Mouse (Mus musculus) MEL (cell line): ENCODE measurements around the gene Adamts15. TPM values are rescaled to one million over a fixed set of nuclear protein-coding genes. Genes with fewer than 3 reads are reported as not detected.

Source experiments
- DNase-seq: peaks from one replicate; pipeline ENCODE4 v3.0.0; 2011; ENCODE audit warnings: low read depth, low spot score
- H3K27ac ChIP-seq: 2 replicates; pipeline ENCODE4 v1.5.1; 2012; ENCODE audit warnings: low read depth, mild to moderate bottlenecking, control low read depth, low read length, moderate library complexity; ENCODE audit not compliant: control insufficient read depth
- H3K27me3 ChIP-seq, 2 experiments: fragments of 150-350 bp in 1 of 2; sonication (generic) in 1 of 2; 2 replicates each; pipeline ENCODE4 v1.6.1; 2012; ENCODE audit warnings: low read length in 2 of 2, mild to moderate bottlenecking in 2 of 2, improper control_type of control experiment in 1 of 2, moderate library complexity in 1 of 2; ENCODE audit not compliant: insufficient read depth in 2 of 2, control insufficient read depth in 1 of 2
- H3K36me3 ChIP-seq, 2 experiments: 2 replicates each; pipeline ENCODE4 v1.6.1; 2012 to 2014; ENCODE audit warnings: low read length in 2 of 2, improper control_type of control experiment in 1 of 2, inconsistent platforms in 1 of 2, mild to moderate bottlenecking in 1 of 2; ENCODE audit not compliant: insufficient read depth in 2 of 2, control insufficient read depth in 1 of 2
- H3K4me1 ChIP-seq, 2 experiments: fragments of 150-350 bp in 1 of 2; sonication (generic) in 1 of 2; 2 replicates each; pipeline ENCODE4 v1.6.1; 2012; ENCODE audit warnings: low read length in 2 of 2, improper control_type of control experiment in 1 of 2, mild to moderate bottlenecking in 1 of 2; ENCODE audit not compliant: insufficient read depth in 2 of 2, control insufficient read depth in 1 of 2
- H3K4me3 ChIP-seq, 2 experiments: fragments of 150-350 bp in 1 of 2; sonication (generic) in 1 of 2; 2 replicates each; pipeline ENCODE4 v1.5.1; 2012; ENCODE audit warnings: low read depth in 2 of 2, low read length in 2 of 2, mild to moderate bottlenecking in 2 of 2, moderate library complexity in 2 of 2, control low read depth in 1 of 2, improper control_type of control experiment in 1 of 2; ENCODE audit not compliant: control insufficient read depth in 1 of 2, insufficient read depth in 1 of 2
- H3K79me2 ChIP-seq: 2 replicates; pipeline ENCODE4 v1.6.1; 2012; ENCODE audit warnings: mild to moderate bottlenecking, low read length, moderate library complexity; ENCODE audit not compliant: control insufficient read depth, poor library complexity, insufficient read depth
- H3K9ac ChIP-seq: 2 replicates; pipeline ENCODE4 v1.6.1; 2012; ENCODE audit warnings: low read depth, mild to moderate bottlenecking, control low read depth, low read length, moderate library complexity; ENCODE audit not compliant: control insufficient read depth, poor library complexity, severe bottlenecking
- H3K9me3 ChIP-seq: fragments of 150-350 bp; sonication (generic); replicated peaks from 2 replicates; pipeline ENCODE4 v1.6.1; 2012; ENCODE audit warnings: mild to moderate bottlenecking, low read length, improper control_type of control experiment, moderate library complexity; ENCODE audit not compliant: insufficient read depth
- E2F4 ChIP-seq: IDR thresholded peaks from 2 replicates; pipeline ENCODE4 v1.6.1; 2011; ENCODE audit warnings: low read depth, low read length, improper control_type of control experiment, borderline replicate concordance
- GABPA ChIP-seq: IDR thresholded peaks from 2 replicates; pipeline ENCODE4 v1.6.1; 2012; ENCODE audit warnings: low read depth, mild to moderate bottlenecking, inconsistent platforms, low read length, improper control_type of control experiment, moderate library complexity
- GATA1 ChIP-seq: IDR thresholded peaks from 2 replicates; pipeline ENCODE4 v1.6.1; 2011; ENCODE audit warnings: low read depth, low read length, improper control_type of control experiment
- KAT2A ChIP-seq: conservative IDR thresholded peaks from 2 replicates; pipeline ENCODE4 v1.6.1; 2012; ENCODE audit warnings: low read depth, low read length, improper control_type of control experiment, inconsistent platforms
- MAFK ChIP-seq: IDR thresholded peaks from 2 replicates; pipeline ENCODE4 v1.6.1; 2011; ENCODE audit warnings: low read depth, mild to moderate bottlenecking, low read length, improper control_type of control experiment, borderline replicate concordance
- MAZ ChIP-seq: IDR thresholded peaks from 2 replicates; pipeline ENCODE4 v1.6.1; 2012; ENCODE audit warnings: low read depth, mild to moderate bottlenecking, inconsistent platforms, low read length, improper control_type of control experiment
- MYC ChIP-seq: IDR thresholded peaks from 2 replicates; pipeline ENCODE4 v1.6.1; 2011; ENCODE audit warnings: low read depth, mild to moderate bottlenecking, low read length, improper control_type of control experiment, moderate library complexity
- POLR2AphosphoS2 ChIP-seq: IDR thresholded peaks from 2 replicates; pipeline ENCODE4 v1.6.1; 2011; ENCODE audit warnings: low read length, improper control_type of control experiment
- POLR2AphosphoS5 ChIP-seq: IDR thresholded peaks from 2 replicates; pipeline ENCODE4 v1.6.1; 2012; ENCODE audit warnings: low read depth, borderline replicate concordance, mild to moderate bottlenecking, inconsistent platforms, low read length, moderate library complexity, mixed read lengths
- RAD21 ChIP-seq: IDR thresholded peaks from 2 replicates; pipeline ENCODE4 v1.6.1; 2011; ENCODE audit warnings: mild to moderate bottlenecking, low read depth, low read length, improper control_type of control experiment
- RCOR1 ChIP-seq: IDR thresholded peaks from 2 replicates; pipeline ENCODE4 v1.6.1; 2012; ENCODE audit warnings: low read depth, mild to moderate bottlenecking, inconsistent platforms, low read length, improper control_type of control experiment
- TAL1 ChIP-seq: IDR thresholded peaks from 2 replicates; pipeline ENCODE4 v1.6.1; 2012; ENCODE audit warnings: mild to moderate bottlenecking, inconsistent platforms, low read length, moderate library complexity, mixed read lengths
- TBP ChIP-seq: IDR thresholded peaks from 2 replicates; pipeline ENCODE4 v1.8.0; 2011; ENCODE audit warnings: low read depth, low read length, improper control_type of control experiment
- ZKSCAN1 ChIP-seq: IDR thresholded peaks from 2 replicates; pipeline ENCODE4 v1.6.1; 2012; ENCODE audit warnings: low read depth, mild to moderate bottlenecking, inconsistent platforms, low read length, improper control_type of control experiment, moderate library complexity
- polyA plus RNA-seq, 2 experiments: library from polyadenylated mRNA; stranded (reverse) in 1 of 2; unstranded in 1 of 2; fragments of >175 nt in 1 of 2; fragments of >200 nt in 1 of 2; gene quantifications; 2 replicates each; pipeline versions ENCODE4 v1.2.1 to v1.2.4; 2012; ENCODE audit warnings: low replicate concordance in 2 of 2, low read depth in 1 of 2; ENCODE audit not compliant: insufficient read length in 2 of 2, insufficient read depth in 1 of 2, missing spikeins in 1 of 2
- total RNA-seq: library from RNA; depleted of rRNA; stranded (reverse); fragments of 300-350 nt; gene quantifications from 2 replicates; pipeline ENCODE4 v1.2.3, GENCODE M21; 2012

The Adamts15 gene
- total and polyA plus RNA-seq, 3 experiments, result 0.07 TPM; not detected in 2

DNA sequence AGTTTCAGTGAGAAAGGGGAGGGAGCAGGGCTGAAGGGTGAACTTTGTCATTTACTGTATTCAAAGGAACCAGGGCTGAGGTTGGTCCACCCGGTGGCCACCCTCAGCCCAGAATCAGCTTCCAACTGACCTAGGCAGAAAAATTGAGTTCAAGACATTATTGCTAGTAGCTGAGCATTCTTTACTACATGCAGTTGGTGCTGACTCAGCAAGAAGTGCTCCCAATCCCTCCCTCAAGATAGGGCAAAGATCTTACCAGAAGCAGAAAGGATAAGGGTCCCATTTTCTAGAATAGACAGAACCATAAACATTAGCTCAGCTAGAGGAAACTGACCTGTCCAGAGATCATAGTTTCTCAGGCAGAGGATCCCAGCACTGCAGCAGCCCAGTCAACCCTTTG lies 22.0 kb upstream of the Adamts15 start:
- H3K27ac ChIP-seq, result no peak overlapping the region
- H3K9me3 ChIP-seq, result no peaks in the 10 kb centered on the region
- H3K4me1 ChIP-seq, result no peaks in the 10 kb centered on the region
- no peaks in the 10 kb centered on the region for H3K27me3 ChIP-seq
- no peaks in the 10 kb centered on the region for H3K36me3 ChIP-seq
- no peak for TF ChIP-seq POLR2AphosphoS5
- TF ChIP-seq MAFK, result peak; percentile 69
- no peak overlapping the region for H3K4me3 ChIP-seq
- no peak overlapping the region for H3K9ac ChIP-seq
- H3K79me2 ChIP-seq, result no peaks in the 10 kb centered on the region
- DNase-seq, result no peak

DNA sequence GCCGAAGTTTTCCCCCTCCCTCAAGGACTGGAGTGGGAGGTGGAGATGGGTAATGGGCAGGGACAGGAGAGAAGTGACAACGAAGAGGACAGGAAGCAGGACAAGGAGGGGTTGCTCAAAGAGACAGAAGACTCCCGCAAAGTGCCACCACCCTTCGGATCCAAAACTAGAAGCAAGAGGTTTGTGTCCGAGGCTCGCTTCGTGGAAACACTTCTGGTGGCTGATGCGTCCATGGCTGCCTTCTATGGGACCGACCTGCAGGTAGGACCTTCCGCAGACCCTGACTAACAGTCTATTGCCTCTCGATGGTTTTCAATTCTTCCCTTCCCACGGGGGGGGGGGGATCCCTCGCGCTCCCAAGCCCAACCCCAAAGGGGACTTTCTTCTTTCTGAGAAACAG lies 21.1 kb upstream of the Adamts15 start:
- TF ChIP-seq POLR2AphosphoS2 (no peak), GABPA (no peak), ZKSCAN1 (no peak), TAL1 (no peak), TBP (no peak), RAD21 (no peak), KAT2A (no peak)
- Histone ChIP-seq H3K9ac (no peak overlapping the region), H3K27me3 (no peaks in the 10 kb centered on the region)

DNA sequence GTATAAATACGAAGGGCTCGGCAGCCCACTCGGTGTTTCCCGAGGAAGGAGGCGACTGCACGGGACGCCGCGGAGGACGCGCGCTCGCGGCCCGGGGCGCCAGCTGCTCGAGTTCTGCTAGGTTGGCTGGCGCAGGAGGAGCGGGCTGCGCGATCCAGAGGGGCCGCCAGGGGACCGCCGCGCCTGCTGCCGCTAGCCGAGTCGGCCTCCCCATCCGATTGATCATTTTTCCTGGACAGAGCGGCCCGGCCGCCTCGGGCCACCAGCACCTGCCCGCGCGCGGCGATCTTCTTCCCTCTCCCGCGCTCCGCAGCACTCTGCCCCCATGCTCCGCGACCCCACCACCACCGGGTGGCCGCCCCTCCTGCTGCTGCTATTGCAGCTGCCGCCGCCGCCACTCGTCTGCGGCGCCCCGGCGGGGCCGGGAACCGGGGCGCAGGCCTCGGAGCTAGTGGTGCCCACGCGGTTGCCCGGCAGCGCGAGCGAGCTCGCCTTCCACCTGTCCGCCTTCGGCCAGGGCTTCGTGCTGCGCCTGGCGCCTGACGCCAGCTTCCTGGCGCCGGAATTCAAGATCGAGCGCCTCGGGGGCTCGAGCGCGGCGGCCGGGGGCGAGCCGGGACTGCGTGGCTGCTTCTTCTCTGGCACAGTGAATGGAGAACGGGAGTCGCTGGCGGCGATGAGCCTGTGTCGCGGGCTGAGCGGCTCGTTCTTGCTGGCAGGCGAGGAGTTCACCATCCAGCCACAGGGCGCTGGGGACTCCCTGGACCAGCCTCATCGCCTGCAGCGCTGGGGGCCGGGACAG lies 20.5 kb upstream of the Adamts15 start, which contains the start of gene Adamts8:
Gene Adamts8 (plus strand): TSS at position 51 of the 802 bp plus-strand sequence.
- H3K9ac ChIP-seq, result no peak within 1 kb of the TSS
- TF ChIP-seq E2F4 (no peak), POLR2AphosphoS2 (no peak), MYC (no peak), MAZ (no peak), GATA1 (no peak), RCOR1 (no peak)
- H3K4me3 ChIP-seq, result no peak within 1 kb of the TSS
- no peak within 1 kb of the TSS for H3K27ac ChIP-seq
- no peaks in the 10 kb centered on the region for H3K36me3 ChIP-seq
- H3K27me3 ChIP-seq, result no peaks in the 10 kb centered on the region
- H3K9me3 ChIP-seq, result no peaks in the 10 kb centered on the region
- H3K4me1 ChIP-seq, result no peaks in the 10 kb centered on the region
- H3K79me2 ChIP-seq, result no peaks in the 10 kb centered on the region
- DNase-seq, result no peak

More for the DNA sequence above, 21.1 kb upstream of the Adamts15 start:
- H3K36me3 ChIP-seq, result no peaks in the 10 kb centered on the region
- no peaks in the 10 kb centered on the region for H3K4me1 ChIP-seq
- no peaks in the 10 kb centered on the region for H3K9me3 ChIP-seq
- no peak for DNase-seq
- no peaks in the 10 kb centered on the region for H3K79me2 ChIP-seq
- no peak overlapping the region for H3K4me3 ChIP-seq
- no peak overlapping the region for H3K27ac ChIP-seq
